Mouse (Mus musculus) heart, postnatal 0 days (tissue): ENCODE measurements around the gene Gjd3. TPM values are rescaled to one million over a fixed set of nuclear protein-coding genes. Genes with fewer than 3 reads are reported as not detected.
"Not testable (repeated sequence)": the region's sequence is repeated elsewhere in the genome, so short reads cannot be mapped to it uniquely, and the experiment has no call there.

Source experiments
- ATAC-seq: fragments of 200-750 bp; cut with Nextera tagmentation; 2 replicates; pipeline ENCODE4 v1.8.0; 2017; ENCODE audit warnings: low read depth, moderate number of reproducible peaks, moderate library complexity; ENCODE audit not compliant: insufficient read depth
- DNase-seq: peaks from one replicate; pipeline ENCODE4 v3.0.0-alpha.2; 2016; ENCODE audit warnings: low spot score
- H3K27ac ChIP-seq: fragments of 300-500 bp; sonication (generic); 2 replicates; pipeline ENCODE4 v1.5.1; 2014; ENCODE audit warnings: low read depth, mild to moderate bottlenecking
- H3K27me3 ChIP-seq: fragments of 300-500 bp; sonication (generic); 2 replicates; pipeline ENCODE4 v1.6.1; 2014; ENCODE audit warnings: low read length, mixed read lengths; ENCODE audit not compliant: control insufficient read depth, insufficient read depth
- H3K36me3 ChIP-seq: fragments of 300-500 bp; sonication (generic); replicated peaks from 2 replicates; pipeline ENCODE4 v1.6.1; 2014; ENCODE audit warnings: low read length, mixed read lengths; ENCODE audit not compliant: control insufficient read depth, insufficient read depth
- H3K4me1 ChIP-seq: fragments of 300-500 bp; sonication (generic); 2 replicates; pipeline ENCODE4 v1.6.1; 2014; ENCODE audit warnings: antibody characterized with exemption; ENCODE audit not compliant: control insufficient read depth, insufficient read depth
- H3K4me2 ChIP-seq: fragments of 300-500 bp; sonication (generic); 2 replicates; pipeline ENCODE4 v1.6.1; 2014; ENCODE audit warnings: low read depth, mild to moderate bottlenecking, low read length, moderate library complexity
- H3K4me3 ChIP-seq: fragments of 300-500 bp; sonication (generic); 2 replicates; pipeline ENCODE4 v1.5.1; 2014; ENCODE audit warnings: low read depth, low read length
- H3K9ac ChIP-seq: fragments of 300-500 bp; sonication (generic); replicated peaks from 2 replicates; pipeline ENCODE4 v1.6.1; 2014; ENCODE audit warnings: low read depth, low read length, mixed read lengths
- H3K9me3 ChIP-seq: fragments of 300-500 bp; sonication (generic); replicated peaks from 2 replicates; pipeline ENCODE4 v1.6.1; 2016; ENCODE audit warnings: low read length; ENCODE audit not compliant: control insufficient read depth
- CTCF ChIP-seq: IDR thresholded peaks from 2 replicates; pipeline ENCODE4 v1.5.1; 2016; ENCODE audit warnings: antibody characterized with exemption, control low read depth, low read depth
- EP300 ChIP-seq: IDR thresholded peaks from 2 replicates; pipeline ENCODE4 v1.6.1; 2016; ENCODE audit warnings: antibody characterized with exemption, low read depth
- WGBS: fragments of 180-500 bp; shearing (Covaris S2); extraction: QIAGEN DNeasy Blood & Tissue Kit; methylation state at CpG from one replicate; pipeline ENCODE4 v1.1.7; 2014; 5-methylcytosine and 5-hydroxymethylcytosine counted together
- polyA plus RNA-seq: library from polyadenylated mRNA; unstranded; fragments of >200 nt; fragmentation: Nextera tagmentation; extraction: Ambion mirVana; gene quantifications from 2 replicates; pipeline ENCODE4 v1.2.1, GENCODE M21; 2015
- total RNA-seq: library from RNA; depleted of rRNA; stranded (reverse); fragments of >200 nt; gene quantifications from 2 replicates; pipeline ENCODE4 v1.2.3, GENCODE M21; 2014; ENCODE audit warnings: low replicate concordance

Gjd3 gene
- total and polyA plus RNA-seq, 2 experiments from 2014 or later: 4.2 to 6.3 TPM

DNA sequence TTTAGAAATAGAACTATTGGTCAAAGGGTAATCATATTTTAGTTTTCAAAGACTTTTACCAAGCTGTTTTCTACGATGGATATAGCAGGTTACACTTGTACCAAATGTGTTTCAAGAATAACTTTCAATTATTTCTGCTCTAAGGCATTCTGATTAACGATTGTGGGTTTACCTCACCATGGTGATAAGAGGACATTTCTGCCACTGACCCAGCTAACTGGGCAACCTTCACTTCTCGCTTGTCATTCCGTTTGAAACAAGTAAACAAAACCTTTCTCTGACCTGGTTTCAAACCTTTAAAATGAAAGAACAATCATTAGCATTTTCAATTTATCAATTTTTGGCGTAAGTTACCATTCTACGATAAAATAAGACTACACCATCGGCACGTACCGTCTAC lies 24.0 kb upstream of the Gjd3 start:
- Histone ChIP-seq H3K36me3 (peaks cover 72% of the 10 kb centered on the region), H3K27me3 (no peaks in the 10 kb centered on the region)

DNA sequence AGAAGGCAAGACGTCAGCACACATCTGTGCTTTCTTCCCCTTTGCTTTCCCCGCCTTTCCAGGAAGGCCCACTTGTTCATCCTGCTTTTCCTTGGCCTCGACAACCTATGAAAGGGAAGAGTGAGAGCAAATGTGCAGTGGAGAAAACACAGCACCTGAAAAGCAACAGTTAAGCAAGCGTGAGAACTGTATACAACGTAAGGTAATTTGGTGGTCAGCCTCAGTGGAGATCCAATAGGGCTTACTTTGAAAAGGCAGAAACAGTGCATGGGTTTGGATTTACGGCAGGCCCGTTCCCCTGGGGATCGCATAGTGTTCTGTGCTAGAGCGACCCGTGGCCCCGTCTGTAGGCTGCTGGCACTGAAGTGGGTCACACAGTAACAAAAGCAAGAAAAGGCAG lies 16.4 kb upstream of the Gjd3 start:
- H3K27ac ChIP-seq: no peak overlapping the region
- no peaks in the 10 kb centered on the region for H3K27me3 ChIP-seq
- DNase-seq (no peak), ATAC-seq (no peak)
- no peaks in the 10 kb centered on the region for H3K4me1 ChIP-seq
- WGBS: 91% methylated on average over 11 of the region's 11 CpGs
- H3K4me3 ChIP-seq: no peak overlapping the region
- H3K36me3 ChIP-seq: peaks cover 92% of the 10 kb centered on the region
- H3K4me2 ChIP-seq: no peak overlapping the region
- no peak for TF ChIP-seq CTCF
- no peak for TF ChIP-seq EP300
- no peak overlapping the region for H3K9ac ChIP-seq
- H3K9me3 ChIP-seq: no peaks in the 10 kb centered on the region

More for the DNA sequence above, 24.0 kb upstream of the Gjd3 start:
- H3K9ac ChIP-seq: no peak overlapping the region
- H3K9me3 ChIP-seq: no peaks in the 10 kb centered on the region
- H3K4me3 ChIP-seq: no peak overlapping the region
- no peak for DNase-seq
- no peaks in the 10 kb centered on the region for H3K4me1 ChIP-seq
- H3K4me2 ChIP-seq: no peak overlapping the region
- ATAC-seq: no peak
- 92% methylated on average over 9 of the region's 9 CpGs for WGBS
- no peak overlapping the region for H3K27ac ChIP-seq
- no peak for TF ChIP-seq CTCF
- TF ChIP-seq EP300: no peak

DNA sequence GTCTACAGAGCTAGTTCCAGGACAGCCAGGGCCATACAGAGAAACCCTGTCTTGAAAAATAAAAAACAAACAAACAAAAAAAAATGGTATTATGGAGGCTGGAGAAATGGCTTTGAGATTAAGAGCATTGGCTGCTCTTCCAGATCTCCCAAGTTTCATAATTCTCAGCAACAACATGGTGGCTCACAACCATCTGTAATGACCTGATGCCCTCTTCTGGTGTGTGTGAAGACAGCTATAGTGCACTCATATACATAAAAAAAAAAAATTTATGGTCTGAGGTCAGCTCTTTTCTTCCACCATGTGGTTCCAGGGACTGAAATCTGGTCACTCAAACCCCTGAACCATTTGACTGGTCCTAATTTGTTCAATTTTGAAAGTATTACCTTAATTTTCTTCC lies 16.0 kb upstream of the Gjd3 start:
- DNase-seq: no peak
- no peak overlapping the region for H3K4me3 ChIP-seq
- H3K27me3 ChIP-seq: no peaks in the 10 kb centered on the region

GRCm38 (mm10) chr11:98997659-98998058 lies 14.8 kb upstream of the Gjd3 start:
- Histone ChIP-seq H3K36me3 (peaks cover 95% of the 10 kb centered on the region), H3K4me3 (no peak overlapping the region), H3K27ac (no peak overlapping the region), H3K9ac (no peak overlapping the region), H3K4me2 (no peak overlapping the region), H3K9me3 (no peaks in the 10 kb centered on the region), H3K4me1 (no peaks in the 10 kb centered on the region), H3K27me3 (no peaks in the 10 kb centered on the region)
- ATAC-seq: no peak
- TF ChIP-seq EP300 (no peak), CTCF (no peak)
- DNase-seq: no peak
- 92% methylated on average over 4 of the region's 4 CpGs for WGBS

More for the DNA sequence above, 16.0 kb upstream of the Gjd3 start:
- Histone ChIP-seq H3K27ac (no peak overlapping the region), H3K36me3 (peaks cover 92% of the 10 kb centered on the region), H3K4me2 (no peak overlapping the region), H3K9me3 (no peaks in the 10 kb centered on the region), H3K9ac (no peak overlapping the region), H3K4me1 (no peaks in the 10 kb centered on the region)
- TF ChIP-seq CTCF (peak; percentile 45), EP300 (no peak)
- no peak for ATAC-seq

GRCm38 (mm10) chr11:98995987-98996386 lies 13.2 kb upstream of the Gjd3 start:
- Histone ChIP-seq H3K9me3 (no peaks in the 10 kb centered on the region), H3K27me3 (no peaks in the 10 kb centered on the region), H3K4me1 (no peaks in the 10 kb centered on the region), H3K27ac (no peak overlapping the region), H3K36me3 (peaks cover 92% of the 10 kb centered on the region), H3K4me2 (no peak overlapping the region), H3K9ac (no peak overlapping the region), H3K4me3 (no peak overlapping the region)
- ATAC-seq: no peak
- DNase-seq: no peak
- no peak for TF ChIP-seq CTCF
- TF ChIP-seq EP300: no peak
- WGBS: 83% methylated on average over 7 of the region's 7 CpGs

GRCm38 (mm10) chr11:98990866-98991265 lies 8.1 kb upstream of the Gjd3 start:
- TF ChIP-seq EP300 (no peak), CTCF (no peak)
- no peak overlapping the region for H3K27ac ChIP-seq
- DNase-seq: no peak
- no peak overlapping the region for H3K4me3 ChIP-seq
- no peak overlapping the region for H3K9ac ChIP-seq
- H3K4me2 ChIP-seq: no peak overlapping the region
- no peak for ATAC-seq
- H3K4me1 ChIP-seq: no peaks in the 10 kb centered on the region
- peaks cover 43% of the 10 kb centered on the region for H3K36me3 ChIP-seq
- H3K9me3 ChIP-seq: no peaks in the 10 kb centered on the region
- 81% methylated on average over 6 of the region's 6 CpGs for WGBS
- no peaks in the 10 kb centered on the region for H3K27me3 ChIP-seq

GRCm38 (mm10) chr11:98988260-98988659 lies 5.4 kb upstream of the Gjd3 start:
- H3K9ac ChIP-seq, ATAC-seq, H3K9me3 ChIP-seq, H3K4me1 ChIP-seq, H3K27ac ChIP-seq, H3K4me2 ChIP-seq, H3K4me3 ChIP-seq, H3K27me3 ChIP-seq, DNase-seq: not testable (repeated sequence)
- 92% methylated on average over 5 of the region's 6 CpGs for WGBS
- peaks cover 18% of the 10 kb centered on the region for H3K36me3 ChIP-seq
